Mouse (Mus musculus): ENCODE data around the gene Ccr8. TPM values are rescaled to one million over a fixed set of nuclear protein-coding genes. Genes with fewer than 3 reads are reported as not detected.

Gene Ccr8
- total and polyA plus RNA-seq, 3 experiments, result not detected

- peak; percentile 69 for TF ChIP-seq RAD21 (IDR thresholded peaks at IDR 0.05; ENCODE audit: low read depth, low read length)
- TF ChIP-seq KAT2A (conservative IDR thresholded peaks at IDR 0.05; ENCODE audit: low read depth, low read length), result no peak
- no peak for TF ChIP-seq MYB (IDR thresholded peaks at IDR 0.05; ENCODE audit: low read depth, low read length)
- TF ChIP-seq TAL1 (IDR thresholded peaks at IDR 0.05; ENCODE audit: low read length), result no peak
Observed at GRCm38 (mm10) chr9:120110211-120111018, 18.5 kb downstream of the Ccr8 start, which contains the start of gene Slc25a38 (continued).

- peaks cover 14 to 31% of the 10 kb centered on the region in 2 experiments for H3K4me1 ChIP-seq (ENCODE audit: control insufficient read depth in 1 of 2, insufficient read depth in 2 of 2, low read length in 2 of 2)
- H3K79me2 ChIP-seq (ENCODE audit: control insufficient read depth, insufficient read depth, low read length, poor library complexity), result peaks cover 27% of the 10 kb centered on the region
Observed at GRCm38 (mm10) chr9:120111156-120111945, 19.4 kb downstream of the Ccr8 start.

GRCm38 (mm10) chr9:120112472-120112871, 20.6 kb downstream of the Ccr8 start:
- H3K9me3 ChIP-seq (replicated peaks; ENCODE audit: insufficient read depth, low read length), result no peaks in the 10 kb centered on the region
- no peak overlapping the region; a peak in 1 of 4 replicates for H3K4me3 ChIP-seq (ENCODE audit: control insufficient read depth in 1 of 2, insufficient read depth in 1 of 2, low read depth in 2 of 2, low read length in 2 of 2)
- H3K9ac ChIP-seq (ENCODE audit: control insufficient read depth, low read depth, low read length, poor library complexity, severe bottlenecking), result peak overlapping the region; percentile 16
- H3K79me2 ChIP-seq (ENCODE audit: control insufficient read depth, insufficient read depth, low read length, poor library complexity), result peaks cover 37% of the 10 kb centered on the region
- peak overlapping the region; percentile 97 for H3K27ac ChIP-seq (ENCODE audit: control insufficient read depth, low read depth, low read length)
- H3K36me3 ChIP-seq (ENCODE audit: control insufficient read depth in 1 of 2, insufficient read depth in 2 of 2, low read length in 2 of 2), result peaks cover 7 to 39% of the 10 kb centered on the region in 2 experiments
- no peaks in the 10 kb centered on the region for H3K27me3 ChIP-seq (ENCODE audit: control insufficient read depth in 1 of 2, insufficient read depth in 2 of 2, low read length in 2 of 2)
- H3K4me1 ChIP-seq (ENCODE audit: control insufficient read depth in 1 of 2, insufficient read depth in 2 of 2, low read length in 2 of 2), result peaks cover 21 to 41% of the 10 kb centered on the region in 2 experiments
- DNase-seq (ENCODE audit: low read depth, low spot score), result peak; percentile 74
- 0 out of 2 replicates have a peak, but pooled peaks have one; percentile 18 for TF ChIP-seq USF1 (IDR thresholded peaks at IDR 0.05; ENCODE audit: low read depth, low read length)
- peak; percentile 66; the same call in 1 of the 2 replicates for TF ChIP-seq MAZ (IDR thresholded peaks at IDR 0.05; ENCODE audit: low read depth, low read length)
- peak; percentile 90 for TF ChIP-seq ETS1 (IDR thresholded peaks at IDR 0.05; ENCODE audit: low read depth, low read length)
- no peak for TF ChIP-seq UBTF (IDR thresholded peaks at IDR 0.05; ENCODE audit: borderline replicate concordance, insufficient read depth, low read depth, low read length)
- no peak for TF ChIP-seq SMC3 (IDR thresholded peaks at IDR 0.05; ENCODE audit: low read depth, low read length)
- TF ChIP-seq ZMIZ1 (IDR thresholded peaks at IDR 0.05; ENCODE audit: low read depth, low read length), result 0 out of 2 replicates have a peak, but pooled peaks have one; percentile 56
- no peak for TF ChIP-seq E2F4 (IDR thresholded peaks at IDR 0.05; ENCODE audit: borderline replicate concordance, low read depth, low read length)
- 0 out of 2 replicates have a peak, but pooled peaks have one; percentile 45 for TF ChIP-seq MAFK (IDR thresholded peaks at IDR 0.05; ENCODE audit: borderline replicate concordance, low read depth, low read length)
- TF ChIP-seq TCF12 (IDR thresholded peaks at IDR 0.05; ENCODE audit: low read depth, low read length), result peak; percentile 93
- no peak for TF ChIP-seq GABPA (IDR thresholded peaks at IDR 0.05; ENCODE audit: low read depth, low read length)
- peak; percentile 45; the same call in 1 of the 2 replicates for TF ChIP-seq HCFC1 (IDR thresholded peaks at IDR 0.05; ENCODE audit: low read depth, low read length)
- peak; percentile 88 for TF ChIP-seq SIN3A (IDR thresholded peaks at IDR 0.05; ENCODE audit: low read length)
- TF ChIP-seq ZC3H11A (IDR thresholded peaks at IDR 0.05; ENCODE audit: low read depth, low read length), result no peak
- 0 out of 2 replicates have a peak, but pooled peaks have one; percentile 23 for TF ChIP-seq MEF2A (IDR thresholded peaks at IDR 0.05; ENCODE audit: extremely low read depth, insufficient replicate concordance, low read depth, low read length, poor library complexity, severe bottlenecking)

More at GRCm38 (mm10) chr9:120111156-120111945, 19.4 kb downstream of the Ccr8 start:
- no peak for DNase-seq (ENCODE audit: low read depth, low spot score)
- Histone ChIP-seq H3K27ac (ENCODE audit: control insufficient read depth, low read depth, low read length) (peak overlapping the region; percentile 97), H3K9ac (ENCODE audit: control insufficient read depth, low read depth, low read length, poor library complexity, severe bottlenecking) (peak overlapping the region; percentile 76), H3K36me3 (ENCODE audit: control insufficient read depth in 1 of 2, insufficient read depth in 2 of 2, low read length in 2 of 2) (peaks cover 0 to 29% of the 10 kb centered on the region in 2 experiments; a peak in 2 of 4 replicates), H3K27me3 (ENCODE audit: control insufficient read depth in 1 of 2, insufficient read depth in 2 of 2, low read length in 2 of 2) (no peaks in the 10 kb centered on the region), H3K9me3 (replicated peaks; ENCODE audit: insufficient read depth, low read length) (no peaks in the 10 kb centered on the region), H3K4me3 (ENCODE audit: control insufficient read depth in 1 of 2, insufficient read depth in 1 of 2, low read depth in 2 of 2, low read length in 2 of 2) (peak overlapping the region; percentile 54 to 66)
- TF ChIP-seq MAZ (IDR thresholded peaks at IDR 0.05; ENCODE audit: low read depth, low read length) (no peak), CTCF (IDR thresholded peaks at IDR 0.05 in 2 of 3, conservative IDR thresholded peaks at IDR 0.05 in 1 of 3; ENCODE audit: control insufficient read depth in 1 of 3, insufficient read depth in 1 of 3, low read depth in 2 of 3, low read length in 3 of 3, poor library complexity in 1 of 3, severe bottlenecking in 1 of 3) (no peak; a peak in 1 of 6 replicates), MAX (IDR thresholded peaks at IDR 0.05; ENCODE audit: low read length) (peak; percentile 45; the same call in 1 of the 2 replicates), MYC (IDR thresholded peaks at IDR 0.05; ENCODE audit: low read depth, low read length) (0 out of 2 replicates have a peak, but pooled peaks have one; percentile 56), POLR2A (IDR thresholded peaks at IDR 0.05; ENCODE audit: control insufficient read depth in 1 of 2, insufficient read depth in 1 of 2, low read depth in 1 of 2, low read length in 2 of 2, poor library complexity in 1 of 2) (no peak; a peak in 1 of 4 replicates), TBP (IDR thresholded peaks at IDR 0.05; ENCODE audit: low read depth, low read length) (peak; percentile 12; the same call in 1 of the 2 replicates), CHD1 (IDR thresholded peaks at IDR 0.05; ENCODE audit: low read depth, low read length) (no peak), BHLHE40 (IDR thresholded peaks at IDR 0.05; ENCODE audit: borderline replicate concordance, low read depth, low read length) (no peak), RAD21 (IDR thresholded peaks at IDR 0.05; ENCODE audit: low read depth, low read length) (no peak), ELF1 (IDR thresholded peaks at IDR 0.05; ENCODE audit: low read depth, low read length) (no peak), USF1 (IDR thresholded peaks at IDR 0.05; ENCODE audit: low read depth, low read length) (peak; percentile 57; the same call in 1 of the 2 replicates), NELFE (IDR thresholded peaks at IDR 0.05; ENCODE audit: low read depth, low read length) (no peak), ETS1 (IDR thresholded peaks at IDR 0.05; ENCODE audit: low read depth, low read length) (0 out of 2 replicates have a peak, but pooled peaks have one; percentile 25), KAT2A (conservative IDR thresholded peaks at IDR 0.05; ENCODE audit: low read depth, low read length) (no peak)

Measured in MEL (cell line).